Mouse (Mus musculus): ENCODE measurements around the gene Fuca1. TPM values are rescaled to one million over a fixed set of nuclear protein-coding genes. Genes with fewer than 3 reads are reported as not detected.
A peak's percentile ranks its signal among the peaks of the same experiment; 100 is the strongest.

Fuca1 gene
- polyA plus RNA-seq, 1 experiment from 2014 or later = 239 TPM

- peak overlapping the region; percentile 92 for H3K27ac ChIP-seq
- 17% methylated on average over 6 of the region's 7 CpGs for WGBS (ENCODE audit: missing documents)
Measured at GRCm38 (mm10) chr4:135899050-135899448, 21.5 kb upstream of the Fuca1 start.

GRCm38 (mm10) chr4:135900008-135900407 lies 20.5 kb upstream of the Fuca1 start:
- WGBS (ENCODE audit: missing documents) = 64% methylated on average over 5 of the region's 5 CpGs
- peaks cover 2% of the 10 kb centered on the region; the same call in 1 of the 2 replicates for H3K36me3 ChIP-seq (ENCODE audit: inconsistent target)
- H3K79me2 ChIP-seq (ENCODE audit: inconsistent target) = peaks cover 87% of the 10 kb centered on the region
- no peak overlapping the region for H3K27ac ChIP-seq
- H3K4me3 ChIP-seq (ENCODE audit: inconsistent target) = no peak overlapping the region

More at GRCm38 (mm10) chr4:135899050-135899448, 21.5 kb upstream of the Fuca1 start:
- Histone ChIP-seq H3K79me2 (ENCODE audit: inconsistent target) (peaks cover 78% of the 10 kb centered on the region), H3K36me3 (ENCODE audit: inconsistent target) (no peaks in the 10 kb centered on the region), H3K4me3 (ENCODE audit: inconsistent target) (no peak overlapping the region)

GRCm38 (mm10) chr4:135902606-135903242 lies 17.8 kb upstream of the Fuca1 start:
- Histone ChIP-seq H3K36me3 (ENCODE audit: inconsistent target) (peaks cover 7% of the 10 kb centered on the region; the same call in 1 of the 2 replicates), H3K27ac (no peak overlapping the region), H3K4me3 (ENCODE audit: inconsistent target) (no peak overlapping the region), H3K79me2 (ENCODE audit: inconsistent target) (peaks cover 92% of the 10 kb centered on the region)
- WGBS (ENCODE audit: missing documents) = 92% methylated on average over 4 of the region's 4 CpGs

GRCm38 (mm10) chr4:135904810-135905209 lies 15.7 kb upstream of the Fuca1 start:
- H3K27ac ChIP-seq = no peak overlapping the region
- peaks cover 7% of the 10 kb centered on the region; the same call in 1 of the 2 replicates for H3K36me3 ChIP-seq (ENCODE audit: inconsistent target)
- peaks cover 97% of the 10 kb centered on the region for H3K79me2 ChIP-seq (ENCODE audit: inconsistent target)
- 93% methylated on average over 1 of the region's 1 CpGs for WGBS (ENCODE audit: missing documents)
- H3K4me3 ChIP-seq (ENCODE audit: inconsistent target) = no peak overlapping the region

GRCm38 (mm10) chr4:135906633-135907032 lies 13.9 kb upstream of the Fuca1 start:
- H3K79me2 ChIP-seq (ENCODE audit: inconsistent target) = peaks cover 96% of the 10 kb centered on the region
- no peak overlapping the region for H3K27ac ChIP-seq
- H3K4me3 ChIP-seq (ENCODE audit: inconsistent target) = no peak overlapping the region
- peaks cover 7% of the 10 kb centered on the region; the same call in 1 of the 2 replicates for H3K36me3 ChIP-seq (ENCODE audit: inconsistent target)
- WGBS (ENCODE audit: missing documents) = 54% methylated on average over 3 of the region's 3 CpGs

- Histone ChIP-seq H3K79me2 (ENCODE audit: inconsistent target) (peaks cover 93% of the 10 kb centered on the region), H3K27ac (no peak overlapping the region), H3K4me3 (ENCODE audit: inconsistent target) (no peak overlapping the region), H3K36me3 (ENCODE audit: inconsistent target) (peaks cover 7% of the 10 kb centered on the region; the same call in 1 of the 2 replicates)
- WGBS (ENCODE audit: missing documents) = 84% methylated on average over 13 of the region's 13 CpGs
Measured at GRCm38 (mm10) chr4:135909326-135910066, 11.0 kb upstream of the Fuca1 start.

- Histone ChIP-seq H3K79me2 (ENCODE audit: inconsistent target) (peaks cover 90% of the 10 kb centered on the region), H3K36me3 (ENCODE audit: inconsistent target) (no peaks in the 10 kb centered on the region; the same call in 1 of the 2 replicates), H3K27ac (no peak overlapping the region), H3K4me3 (ENCODE audit: inconsistent target) (no peak overlapping the region)
- 73% methylated on average over 7 of the region's 7 CpGs for WGBS (ENCODE audit: missing documents)
Measured at GRCm38 (mm10) chr4:135911531-135911930, 9.0 kb upstream of the Fuca1 start.

GRCm38 (mm10) chr4:135912164-135912563 lies 8.4 kb upstream of the Fuca1 start:
- Histone ChIP-seq H3K4me3 (ENCODE audit: inconsistent target) (no peak overlapping the region), H3K36me3 (ENCODE audit: inconsistent target) (no peaks in the 10 kb centered on the region; the same call in 1 of the 2 replicates), H3K79me2 (ENCODE audit: inconsistent target) (peaks cover 87% of the 10 kb centered on the region), H3K27ac (no peak overlapping the region)
- 71% methylated on average over 3 of the region's 3 CpGs for WGBS (ENCODE audit: missing documents)

GRCm38 (mm10) chr4:135912835-135913234 lies 7.7 kb upstream of the Fuca1 start:
- H3K36me3 ChIP-seq (ENCODE audit: inconsistent target) = no peaks in the 10 kb centered on the region; the same call in 1 of the 2 replicates
- H3K79me2 ChIP-seq (ENCODE audit: inconsistent target) = peaks cover 80% of the 10 kb centered on the region
- H3K27ac ChIP-seq = no peak overlapping the region
- 80% methylated on average over 3 of the region's 3 CpGs for WGBS (ENCODE audit: missing documents)
- H3K4me3 ChIP-seq (ENCODE audit: inconsistent target) = no peak overlapping the region

- no peak overlapping the region for H3K4me3 ChIP-seq (ENCODE audit: inconsistent target)
- no peaks in the 10 kb centered on the region; the same call in 1 of the 2 replicates for H3K36me3 ChIP-seq (ENCODE audit: inconsistent target)
- H3K27ac ChIP-seq = no peak overlapping the region
- peaks cover 74% of the 10 kb centered on the region; the same call in 1 of the 2 replicates for H3K79me2 ChIP-seq (ENCODE audit: inconsistent target)
- 63% methylated on average over 4 of the region's 4 CpGs for WGBS (ENCODE audit: missing documents)
Measured at GRCm38 (mm10) chr4:135913433-135913832, 7.1 kb upstream of the Fuca1 start.

- WGBS (ENCODE audit: missing documents) = 8% methylated on average over 11 of the region's 13 CpGs
- peak overlapping the region; percentile 5; the same call in 1 of the 2 replicates for H3K4me3 ChIP-seq (ENCODE audit: inconsistent target)
- H3K27ac ChIP-seq = peak overlapping the region; percentile 92
- H3K36me3 ChIP-seq (ENCODE audit: inconsistent target) = peaks cover 12% of the 10 kb centered on the region; the same call in 1 of the 2 replicates
- H3K79me2 ChIP-seq (ENCODE audit: inconsistent target) = peaks cover 52% of the 10 kb centered on the region
Measured at GRCm38 (mm10) chr4:135918635-135919279, 1.8 kb upstream of the Fuca1 start.

GRCm38 (mm10) chr4:135919280-135919639 lies 1.3 kb upstream of the Fuca1 start:
- no peak overlapping the region for H3K4me3 ChIP-seq (ENCODE audit: inconsistent target)
- H3K79me2 ChIP-seq (ENCODE audit: inconsistent target) = peaks cover 50% of the 10 kb centered on the region
- H3K27ac ChIP-seq = peak overlapping the region; percentile 92
- WGBS (ENCODE audit: missing documents) = 24% methylated on average over 3 of the region's 3 CpGs
- peaks cover 15% of the 10 kb centered on the region; the same call in 1 of the 2 replicates for H3K36me3 ChIP-seq (ENCODE audit: inconsistent target)

- H3K36me3 ChIP-seq (ENCODE audit: inconsistent target) = peaks cover 30% of the 10 kb centered on the region
- H3K27ac ChIP-seq = peak overlapping the region; percentile 62
Measured at GRCm38 (mm10) chr4:135921257-135922120, 954 bp downstream of the Fuca1 start.

GRCm38 (mm10) chr4:135922190-135922589 lies 1.7 kb downstream of the Fuca1 start:
- Histone ChIP-seq H3K4me3 (ENCODE audit: inconsistent target) (peak overlapping the region; percentile 72), H3K79me2 (ENCODE audit: inconsistent target) (peaks cover 28% of the 10 kb centered on the region), H3K27ac (peak overlapping the region; percentile 62; the same call in 1 of the 2 replicates), H3K36me3 (ENCODE audit: inconsistent target) (peaks cover 37% of the 10 kb centered on the region)
- WGBS (ENCODE audit: missing documents) = 57% methylated on average over 1 of the region's 1 CpGs

More at GRCm38 (mm10) chr4:135921257-135922120, 954 bp downstream of the Fuca1 start:
- H3K79me2 ChIP-seq (ENCODE audit: inconsistent target) = peaks cover 31% of the 10 kb centered on the region
- H3K4me3 ChIP-seq (ENCODE audit: inconsistent target) = peak overlapping the region; percentile 72
- 6% methylated on average over 26 of the region's 26 CpGs for WGBS (ENCODE audit: missing documents)
